Mouse (Mus musculus) right cerebral cortex, adult 2 months (tissue): Measurements from ENCODE around the gene Pacsin2.
"Not testable (repeated sequence)": the region's sequence is repeated elsewhere in the genome, so short reads cannot be mapped to it uniquely, and the experiment has no call there.

Experiments used
- DNase-seq, 2 experiments: peaks; one replicate each; pipeline ENCODE4 v3.0.0; 2021 to 2022; ENCODE audit warnings: low spot score in 2 of 2

Pacsin2 gene

DNA sequence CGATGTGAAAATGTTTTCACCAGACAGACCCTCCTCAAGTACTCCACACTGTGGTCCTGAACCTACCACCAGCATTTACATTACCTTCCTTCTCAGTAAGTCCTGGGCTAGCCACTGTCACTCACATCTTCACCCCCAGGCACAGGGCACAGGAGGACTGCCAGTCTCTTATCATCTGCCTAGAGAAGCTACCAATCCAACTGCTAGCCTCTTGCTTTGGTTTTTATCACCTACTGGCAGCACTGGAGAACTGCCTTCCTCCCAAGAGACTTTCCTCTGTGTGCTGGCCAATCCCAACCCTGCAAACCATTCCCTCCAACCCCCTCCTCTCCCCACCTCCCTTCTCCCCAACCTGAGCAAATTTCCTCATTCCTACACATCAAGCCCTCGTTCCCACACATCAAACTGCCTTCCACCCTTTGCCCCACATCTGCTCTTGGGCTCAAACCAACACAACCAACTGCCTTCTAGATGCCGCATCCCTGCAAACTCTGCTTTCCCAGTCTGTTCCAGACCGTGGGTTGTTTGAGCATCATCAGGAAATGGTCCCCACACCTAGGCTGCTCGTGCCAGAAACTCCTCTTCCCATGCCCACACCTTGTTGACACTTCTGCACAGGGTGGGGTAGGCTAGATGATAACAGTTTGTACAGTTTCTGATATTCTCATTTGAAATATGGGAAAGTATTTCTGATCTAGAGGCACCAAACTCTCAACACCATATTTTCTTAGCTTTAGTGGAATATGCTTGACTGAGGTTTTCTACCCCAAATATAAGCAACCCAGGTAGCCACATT is 40.6 kb downstream of the Pacsin2 start:
- no peak for DNase-seq

- no peak for DNase-seq
Measured at GRCm38 (mm10) chr15:83422299-83422981, 42.0 kb downstream of the Pacsin2 start.

DNA sequence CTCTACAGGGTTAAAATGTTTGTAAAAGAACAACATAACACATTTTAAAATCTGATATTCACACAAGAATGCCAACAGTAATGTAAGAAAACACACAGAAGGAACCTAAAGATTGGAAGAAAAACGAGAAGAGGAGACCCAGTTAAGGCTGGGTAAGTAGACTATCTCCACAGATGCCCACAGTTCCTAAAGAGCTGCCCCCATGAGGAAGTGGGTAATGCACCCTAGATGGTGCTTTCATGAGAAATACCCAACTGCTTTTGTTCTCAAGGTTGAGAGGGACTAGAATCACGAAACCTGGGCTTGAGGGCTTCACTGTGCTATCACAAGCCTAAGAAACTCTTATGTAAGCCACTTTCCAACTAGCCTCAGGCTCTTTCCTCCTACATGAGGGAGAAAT is 44.8 kb downstream of the Pacsin2 start:
- DNase-seq: no peak

DNA sequence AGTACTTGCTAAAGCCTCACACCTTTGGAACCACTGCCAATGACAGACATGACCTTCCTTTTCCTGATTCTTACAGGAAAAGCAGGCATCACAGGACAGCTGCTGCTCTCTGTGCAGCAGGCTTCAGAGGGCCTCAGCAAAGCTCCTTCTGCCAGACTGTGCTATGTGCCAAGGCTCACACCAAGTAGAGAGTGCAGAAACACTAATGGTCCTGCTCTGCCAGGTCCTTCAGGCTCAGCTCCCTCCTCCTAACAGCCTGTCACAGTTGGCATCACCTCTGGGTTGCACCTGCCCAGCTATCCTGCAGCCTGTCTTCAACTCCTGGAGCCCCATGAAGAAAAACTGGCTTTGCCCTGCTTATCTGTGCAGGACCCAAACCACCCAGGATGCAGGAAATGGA is 45.7 kb downstream of the Pacsin2 start:
- no peak for DNase-seq

DNA sequence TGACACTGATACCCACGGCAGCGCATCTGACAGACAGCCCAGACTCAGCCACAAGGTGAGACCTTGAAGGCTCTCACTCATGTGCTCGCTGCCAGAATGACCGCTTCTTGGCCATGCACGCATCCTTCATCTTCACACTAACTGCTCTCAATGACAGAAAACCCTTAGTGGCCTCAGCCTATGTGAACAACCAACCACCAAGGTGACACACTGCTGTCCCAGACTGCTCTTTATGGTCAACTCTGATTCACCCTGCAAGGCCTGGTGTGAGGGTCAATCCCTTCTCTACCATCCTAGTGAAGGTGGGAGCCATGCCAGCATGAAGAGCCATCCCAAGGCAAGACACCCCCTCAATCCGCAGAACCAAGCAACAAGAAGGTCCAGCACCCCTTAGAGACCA is 46.5 kb downstream of the Pacsin2 start:
- DNase-seq: peak in 1 of 2 experiments; percentile 27

DNA sequence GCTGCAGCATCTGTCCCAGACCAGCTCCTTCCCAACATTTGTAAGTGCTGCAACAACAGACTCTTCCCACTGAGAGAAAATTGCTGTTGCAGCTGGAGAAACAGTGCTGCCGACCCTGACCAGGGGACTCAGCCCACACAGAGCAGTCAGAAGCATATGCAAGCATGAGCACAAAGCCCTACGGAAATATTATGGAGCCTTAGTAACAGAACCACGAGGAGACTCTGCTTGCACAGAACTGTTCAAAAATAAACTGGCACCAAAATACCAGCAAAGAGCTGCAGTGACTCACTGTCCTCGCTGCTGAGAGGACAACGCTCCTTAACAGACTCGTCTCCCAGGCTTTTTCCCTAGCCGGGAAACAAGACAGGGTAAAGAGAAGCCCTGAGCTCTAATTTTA is 47.0 kb downstream of the Pacsin2 start:
- DNase-seq: peak; percentile 66 to 68

DNA sequence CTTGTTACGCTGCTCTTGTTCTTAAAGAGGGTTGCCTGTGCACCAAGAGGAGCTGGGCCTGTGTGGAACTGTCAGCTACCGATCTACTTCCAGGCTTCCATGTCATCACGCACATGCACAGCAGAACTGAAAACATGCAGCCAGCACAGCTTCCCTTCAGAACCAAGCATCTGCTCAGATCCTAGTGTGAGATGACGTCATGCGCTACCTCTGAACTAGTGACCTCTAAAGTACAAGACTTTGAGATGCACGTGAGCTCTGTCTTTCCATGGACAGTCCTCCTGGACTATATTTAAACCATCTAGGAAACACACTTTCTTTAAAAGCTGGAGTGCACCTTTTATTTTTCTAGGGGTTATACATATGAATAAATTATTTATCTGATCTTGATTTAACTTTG is 49.0 kb downstream of the Pacsin2 start:
- DNase-seq: no peak

- DNase-seq: no peak
Measured at GRCm38 (mm10) chr15:83411616-83412015, 52.8 kb downstream of the Pacsin2 start.

- DNase-seq: no peak
Measured at GRCm38 (mm10) chr15:83410735-83411134, 53.7 kb downstream of the Pacsin2 start.

DNA sequence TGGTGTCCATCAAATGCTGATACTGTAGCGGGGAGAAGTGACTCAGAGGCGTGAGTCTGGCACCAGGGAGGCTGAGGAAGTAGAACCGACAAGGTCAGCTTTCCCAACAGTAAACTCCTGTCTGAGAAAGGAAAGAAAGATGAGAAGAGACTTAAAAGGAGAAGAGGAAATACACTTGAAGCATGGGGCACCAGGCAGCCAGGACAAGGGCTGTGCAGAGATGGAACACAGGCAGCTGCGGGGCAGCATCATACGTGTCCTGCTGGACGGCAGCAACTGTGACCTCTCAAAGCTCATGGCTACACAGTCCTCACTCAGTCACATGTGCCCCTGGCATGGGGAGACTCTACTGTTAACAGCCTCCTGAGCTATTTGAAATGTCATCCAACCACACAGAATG is 54.1 kb downstream of the Pacsin2 start:
- no peak for DNase-seq

- DNase-seq: peak; percentile 21 to 28
Measured at GRCm38 (mm10) chr15:83408692-83409442, 55.5 kb downstream of the Pacsin2 start.

GRCm38 (mm10) chr15:83408216-83408615 is 56.2 kb downstream of the Pacsin2 start:
- no peak for DNase-seq

DNA sequence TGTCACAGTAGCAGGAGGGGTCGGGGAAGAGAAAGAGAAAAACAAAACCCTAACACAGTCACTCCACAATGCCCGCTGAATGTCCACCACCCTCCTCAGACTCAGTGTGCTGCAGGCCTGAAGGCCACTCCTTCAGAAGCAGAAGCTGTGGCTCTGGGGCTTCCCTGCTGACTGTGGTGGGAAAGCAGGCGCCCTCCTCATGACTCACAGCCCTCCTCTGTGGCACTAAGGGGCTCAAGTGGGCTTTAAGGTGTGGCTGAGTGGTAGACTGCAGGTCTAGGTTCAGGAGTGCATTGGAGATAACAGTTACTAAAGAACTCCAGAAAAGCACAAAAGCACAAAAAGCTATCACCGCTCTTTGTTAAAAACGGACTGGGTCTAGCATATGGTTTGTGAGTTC is 56.9 kb downstream of the Pacsin2 start:
- DNase-seq: no peak

DNA sequence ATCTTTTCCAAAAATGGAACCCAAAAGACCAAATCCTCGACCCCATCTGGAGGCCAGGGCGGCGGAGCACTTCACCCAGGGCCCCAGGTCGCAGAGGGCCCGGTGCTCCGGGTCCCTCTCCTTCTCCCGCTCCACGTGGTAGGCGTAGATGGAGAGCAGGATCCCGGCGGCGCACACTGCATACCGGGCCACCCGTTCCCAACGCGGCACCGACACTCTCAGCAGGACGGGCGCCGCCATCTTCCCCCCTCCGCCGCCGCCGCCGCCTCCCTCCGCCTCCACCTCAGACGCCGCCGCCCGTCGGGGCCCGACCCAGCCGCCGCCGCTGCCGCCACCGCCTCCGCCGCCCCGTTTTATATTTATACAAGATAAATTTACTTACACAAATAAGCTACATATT is 58.5 kb downstream of the Pacsin2 start:
- DNase-seq: not testable (repeated sequence)

DNA sequence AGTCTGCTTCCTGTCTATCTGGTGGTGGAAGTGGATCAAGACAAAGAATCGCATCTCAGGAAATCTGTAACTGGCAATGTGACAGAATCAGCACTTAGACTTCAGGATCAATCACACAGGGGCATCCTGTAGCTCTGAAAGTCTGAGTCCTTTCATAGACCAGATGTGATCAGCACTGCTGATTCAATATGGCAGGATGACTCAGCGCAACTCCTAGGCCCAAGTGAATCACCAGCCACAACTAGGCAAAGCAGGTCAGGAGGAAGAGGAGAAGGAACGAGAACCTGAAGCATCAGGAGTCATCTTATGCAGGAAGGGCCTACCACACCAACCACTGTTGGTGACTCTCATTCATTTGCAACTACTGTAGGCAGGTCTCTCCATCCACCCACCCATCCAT is 60.4 kb downstream of the Pacsin2 start:
- DNase-seq: no peak

- no peak for DNase-seq
Measured at GRCm38 (mm10) chr15:83403016-83403415, 61.4 kb downstream of the Pacsin2 start.

- no peak for DNase-seq
Measured at GRCm38 (mm10) chr15:83392722-83393121, 71.7 kb downstream of the Pacsin2 start.

GRCm38 (mm10) chr15:83387911-83388310 is 76.5 kb downstream of the Pacsin2 start:
- DNase-seq: no peak

- DNase-seq: peak in 1 of 2 experiments; percentile 22
Measured at GRCm38 (mm10) chr15:83383633-83384032, 80.8 kb downstream of the Pacsin2 start.

DNA sequence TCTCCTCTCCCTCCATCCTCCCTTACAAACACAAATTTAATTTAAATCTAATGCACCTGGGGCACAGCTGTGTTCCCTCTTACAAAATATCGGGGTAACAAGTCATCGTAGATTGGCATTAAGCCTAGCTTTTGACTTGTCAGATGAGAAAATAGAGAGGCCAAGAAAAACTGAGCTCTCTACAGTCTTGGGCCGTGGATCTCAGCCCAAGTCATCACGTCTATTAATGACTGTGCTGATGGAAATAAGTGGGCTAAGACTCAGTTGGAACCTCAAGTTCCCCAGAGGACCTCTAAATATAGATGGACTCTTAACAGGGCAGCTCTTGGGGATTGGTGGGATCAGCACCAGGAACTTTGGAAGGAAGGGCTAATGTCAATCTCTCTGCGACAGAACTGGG is 81.3 kb downstream of the Pacsin2 start:
- no peak for DNase-seq

DNA sequence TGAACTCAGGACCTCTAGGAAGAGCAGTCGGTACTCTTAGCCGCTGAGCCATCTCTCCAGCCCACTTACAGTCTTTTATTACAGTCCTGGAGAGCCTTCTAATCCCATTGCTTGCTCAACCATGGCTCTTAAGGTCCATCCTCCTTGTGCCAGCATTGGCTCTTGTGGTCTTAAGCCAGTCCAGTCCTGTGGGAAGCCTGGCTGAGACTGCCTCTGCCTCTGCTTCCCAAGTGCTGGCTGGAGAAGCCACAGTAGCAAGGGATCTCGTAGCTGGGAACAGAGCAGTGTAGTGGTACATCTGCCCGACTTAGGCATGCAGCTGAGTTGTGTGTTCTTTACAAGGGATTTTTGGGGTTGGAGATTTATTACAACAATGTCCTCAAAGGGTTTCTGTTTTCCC is 81.9 kb downstream of the Pacsin2 start:
- no peak for DNase-seq

GRCm38 (mm10) chr15:83377153-83377552 is 87.3 kb downstream of the Pacsin2 start:
- DNase-seq: no peak

DNA sequence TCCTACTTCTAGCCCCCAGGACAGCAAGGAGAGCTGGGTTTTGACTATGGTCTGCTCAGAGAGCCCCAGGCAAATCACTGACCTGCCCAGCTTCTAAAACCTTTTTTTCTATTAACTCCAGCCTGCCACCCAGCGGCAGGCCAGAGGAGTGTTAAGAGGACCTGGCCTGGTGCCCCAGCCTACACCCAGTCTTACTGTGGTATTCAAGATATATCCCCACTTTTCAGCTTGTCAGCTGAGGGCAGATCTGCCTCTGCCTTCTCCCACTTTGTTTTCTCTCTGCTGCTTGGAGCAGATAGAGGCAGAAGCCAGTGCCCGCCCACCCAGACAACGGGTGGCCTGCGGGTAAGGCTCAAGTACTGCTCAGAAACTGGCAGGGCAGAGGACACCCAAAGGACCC is 89.3 kb downstream of the Pacsin2 start:
- peak; percentile 60 to 62 for DNase-seq
